1 mouse cellular context compared by ENCODE assay signal in the genomic region with DNA sequence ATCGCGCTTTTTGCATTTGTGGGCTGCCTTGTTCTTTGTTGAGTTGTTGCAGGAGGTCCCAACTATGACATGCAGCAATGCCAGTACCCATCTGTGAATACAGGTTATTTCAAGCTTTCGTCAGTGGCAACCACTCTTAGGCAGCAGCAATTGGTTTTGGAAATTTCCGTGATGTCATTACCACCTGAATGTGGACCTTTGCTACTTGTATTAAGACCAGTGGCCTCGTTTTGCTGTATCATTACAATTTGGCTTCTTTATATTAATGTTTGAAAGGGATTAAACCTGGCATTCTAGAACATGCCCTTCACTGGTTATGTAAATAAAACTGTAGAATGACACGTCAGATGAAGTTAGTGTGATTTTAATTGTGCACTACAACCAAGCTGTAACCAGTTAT.
TF ChIP-seq lines count a peak whose summit lies in the region.

No protein-coding gene starts in this region.

TF ChIP-seq in CH12.LX, 34 proteins besides CTCF, POLR2A, EP300 and RAD21:
- no peak for TF ChIP-seq MEF2A (IDR thresholded peaks at IDR 0.05; ENCODE audit: borderline replicate concordance, low read depth, low read length)
- 0 out of 2 replicates have a peak, but pooled peaks have one; percentile 55 for TF ChIP-seq POLR2AphosphoS2 (IDR thresholded peaks at IDR 0.05; ENCODE audit: low read depth, low read length)
- no peak for TF ChIP-seq GABPA (IDR thresholded peaks at IDR 0.05; ENCODE audit: insufficient replicate concordance, low read depth, low read length)
- TF ChIP-seq MAZ (IDR thresholded peaks at IDR 0.05; ENCODE audit: low read depth, low read length), result no peak
- TF ChIP-seq USF1 (IDR thresholded peaks at IDR 0.05; ENCODE audit: low read depth, low read length), result no peak
